Mouse (Mus musculus): ENCODE measurements around the gene Olfr933. TPM values are rescaled to one million over a fixed set of nuclear protein-coding genes. Genes with fewer than 3 reads are reported as not detected.

Olfr933 gene
- not detected in 2 replicates for polyA plus RNA-seq (2016; fragmentation: Nextera tagmentation; extraction: Ambion mirVana)

GRCm38 (mm10) chr9:38972013-38972412 lies at the start of gene Olfr933:
Gene Olfr933 (plus strand): TSS chr9:38972313.
- H3K4me3 ChIP-seq, result no peak within 1 kb of the TSS
- DNase-seq (ENCODE audit: low spot score), result no peak
- no peaks in the 10 kb centered on the region for H3K27me3 ChIP-seq (ENCODE audit: low read depth, poor library complexity, severe bottlenecking)
- H3K27ac ChIP-seq, result no peak within 1 kb of the TSS
- H3K4me1 ChIP-seq, result no peaks in the 10 kb centered on the region
- WGBS, result 90% methylated on average over 4 of the region's 4 CpGs
- H3K9me3 ChIP-seq (replicated peaks), result no peaks in the 10 kb centered on the region
- no peaks in the 10 kb centered on the region for H3K36me3 ChIP-seq

GRCm38 (mm10) chr9:38929509-38929908 lies 42.6 kb upstream of the Olfr933 start, which contains the start of gene Olfr930:
Gene Olfr930 (plus strand): TSS chr9:38929809.
- no peaks in the 10 kb centered on the region for H3K36me3 ChIP-seq
- no peaks in the 10 kb centered on the region for H3K9me3 ChIP-seq (replicated peaks)
- no peak for DNase-seq (ENCODE audit: low spot score)
- no peak within 1 kb of the TSS for H3K27ac ChIP-seq
- H3K4me1 ChIP-seq, result no peaks in the 10 kb centered on the region
- H3K27me3 ChIP-seq (ENCODE audit: low read depth, poor library complexity, severe bottlenecking), result no peaks in the 10 kb centered on the region
- H3K4me3 ChIP-seq, result no peak within 1 kb of the TSS

- Histone ChIP-seq H3K27ac (no peak overlapping the region), H3K4me3 (no peak overlapping the region), H3K27me3 (ENCODE audit: low read depth, poor library complexity, severe bottlenecking) (no peaks in the 10 kb centered on the region), H3K36me3 (no peaks in the 10 kb centered on the region), H3K9me3 (replicated peaks) (no peaks in the 10 kb centered on the region), H3K4me1 (no peaks in the 10 kb centered on the region)
- DNase-seq (ENCODE audit: low spot score), result no peak
- WGBS, result 37% methylated on average over 7 of the region's 7 CpGs
Measured at GRCm38 (mm10) chr9:38953401-38954123, 18.6 kb upstream of the Olfr933 start.

- WGBS, result 87% methylated on average over 4 of the region's 4 CpGs
- Histone ChIP-seq H3K4me3 (no peak overlapping the region), H3K27ac (no peak overlapping the region), H3K4me1 (no peaks in the 10 kb centered on the region), H3K27me3 (ENCODE audit: low read depth, poor library complexity, severe bottlenecking) (no peaks in the 10 kb centered on the region), H3K36me3 (no peaks in the 10 kb centered on the region), H3K9me3 (replicated peaks) (no peaks in the 10 kb centered on the region)
- no peak for DNase-seq (ENCODE audit: low spot score)
Measured at GRCm38 (mm10) chr9:38954124-38954416, 18.0 kb upstream of the Olfr933 start.

- Histone ChIP-seq H3K9me3 (replicated peaks) (no peaks in the 10 kb centered on the region), H3K4me1 (no peaks in the 10 kb centered on the region), H3K36me3 (no peaks in the 10 kb centered on the region), H3K27me3 (ENCODE audit: low read depth, poor library complexity, severe bottlenecking) (no peaks in the 10 kb centered on the region), H3K4me3 (no peak within 1 kb of the TSS), H3K27ac (no peak within 1 kb of the TSS)
- 93% methylated on average over 2 of the region's 2 CpGs for WGBS
- no peak for DNase-seq (ENCODE audit: low spot score)
Measured at GRCm38 (mm10) chr9:38988215-38988614, 16.1 kb downstream of the Olfr933 start, which contains the start of gene Olfr934. Gene Olfr934 (minus strand): TSS chr9:38988315.

GRCm38 (mm10) chr9:38999583-38999982 lies 27.5 kb downstream of the Olfr933 start, which contains the start of gene Olfr935:
Gene Olfr935 (minus strand): TSS chr9:38999683.
- no peaks in the 10 kb centered on the region for H3K36me3 ChIP-seq
- no peaks in the 10 kb centered on the region for H3K4me1 ChIP-seq
- H3K27me3 ChIP-seq (ENCODE audit: low read depth, poor library complexity, severe bottlenecking), result no peaks in the 10 kb centered on the region
- WGBS, result 86% methylated on average over 2 of the region's 2 CpGs
- no peak within 1 kb of the TSS for H3K4me3 ChIP-seq
- no peak within 1 kb of the TSS for H3K27ac ChIP-seq
- DNase-seq (ENCODE audit: low spot score), result no peak
- H3K9me3 ChIP-seq (replicated peaks), result no peaks in the 10 kb centered on the region

- H3K4me3 ChIP-seq, result no peak within 1 kb of the TSS
- DNase-seq (ENCODE audit: low spot score), result no peak
- no peaks in the 10 kb centered on the region for H3K4me1 ChIP-seq
- WGBS, result 77% methylated on average over 1 of the region's 1 CpGs
- H3K9me3 ChIP-seq (replicated peaks), result no peaks in the 10 kb centered on the region
- no peak within 1 kb of the TSS for H3K27ac ChIP-seq
- H3K36me3 ChIP-seq, result no peaks in the 10 kb centered on the region
- no peaks in the 10 kb centered on the region for H3K27me3 ChIP-seq (ENCODE audit: low read depth, poor library complexity, severe bottlenecking)
Measured at GRCm38 (mm10) chr9:39023277-39023676, 51.2 kb downstream of the Olfr933 start, which contains the start of gene Olfr146. Gene Olfr146 (minus strand): TSS chr9:39023377.

Other genes with a start within 250 kb of the Olfr933 start
- gene Olfr920, start 220.0 kb upstream of the Olfr933 start, polyA plus RNA-seq (2016; fragmentation: Nextera tagmentation; extraction: Ambion mirVana), result 0.04 TPM in 1 of 2 replicates, not detected in the other
- not detected in 2 replicates for gene Olfr921, start 199.2 kb upstream of the Olfr933 start, polyA plus RNA-seq (2016; fragmentation: Nextera tagmentation; extraction: Ambion mirVana)
- not detected in 2 replicates for gene Olfr922, start 157.7 kb upstream of the Olfr933 start, polyA plus RNA-seq (2016; fragmentation: Nextera tagmentation; extraction: Ambion mirVana)
- not detected in 2 replicates for gene Olfr923, start 145.8 kb upstream of the Olfr933 start, polyA plus RNA-seq (2016; fragmentation: Nextera tagmentation; extraction: Ambion mirVana)
- gene Olfr924, start 127.9 kb upstream of the Olfr933 start, polyA plus RNA-seq (2016; fragmentation: Nextera tagmentation; extraction: Ambion mirVana), result not detected in 2 replicates
- not detected in 2 replicates for gene Olfr26, start 117.3 kb upstream of the Olfr933 start, polyA plus RNA-seq (2016; fragmentation: Nextera tagmentation; extraction: Ambion mirVana)
- not detected in 2 replicates for gene Olfr926, start 95.2 kb upstream of the Olfr933 start, polyA plus RNA-seq (2016; fragmentation: Nextera tagmentation; extraction: Ambion mirVana)
- not detected in 2 replicates for gene Olfr930, start 42.5 kb upstream of the Olfr933 start, polyA plus RNA-seq (2016; fragmentation: Nextera tagmentation; extraction: Ambion mirVana)
- not detected in 2 replicates for gene Olfr934, start 16.0 kb downstream of the Olfr933 start, polyA plus RNA-seq (2016; fragmentation: Nextera tagmentation; extraction: Ambion mirVana)
- not detected in 2 replicates for gene Olfr935, start 27.4 kb downstream of the Olfr933 start, polyA plus RNA-seq (2016; fragmentation: Nextera tagmentation; extraction: Ambion mirVana)
- gene Olfr146, start 51.1 kb downstream of the Olfr933 start, polyA plus RNA-seq (2016; fragmentation: Nextera tagmentation; extraction: Ambion mirVana), result not detected in 2 replicates
- gene Olfr937, start 92.6 kb downstream of the Olfr933 start, polyA plus RNA-seq (2016; fragmentation: Nextera tagmentation; extraction: Ambion mirVana), result not detected in 2 replicates
- not detected in 2 replicates for gene Olfr938, start 106.6 kb downstream of the Olfr933 start, polyA plus RNA-seq (2016; fragmentation: Nextera tagmentation; extraction: Ambion mirVana)
- gene Olfr27, start 155.8 kb downstream of the Olfr933 start, polyA plus RNA-seq (2016; fragmentation: Nextera tagmentation; extraction: Ambion mirVana), result not detected in 2 replicates
- not detected in 2 replicates for gene Olfr943, start 194.0 kb downstream of the Olfr933 start, polyA plus RNA-seq (2016; fragmentation: Nextera tagmentation; extraction: Ambion mirVana)
- not detected in 2 replicates for gene Olfr944, start 229.6 kb downstream of the Olfr933 start, polyA plus RNA-seq (2016; fragmentation: Nextera tagmentation; extraction: Ambion mirVana)

Data from limb, embryonic 10.5 days (tissue).